Mouse (Mus musculus) right cerebral cortex, postnatal 25 days (tissue): ENCODE measurements around the gene Cpa5.
A peak's percentile ranks its signal among the peaks of the same experiment; 100 is the strongest.

ENCODE experiments used
- DNase-seq: peaks from one replicate; pipeline ENCODE4 v3.0.0; 2022

Gene Cpa5

GRCm38 (mm10) chr6:30610710-30611109 lies at the start of gene Cpa5:
Gene Cpa5, plus strand, starts transcription at chr6:30611010.
- no peak for DNase-seq

- DNase-seq, result no peak
These were observed 48.7 kb upstream of the Cpa5 start for GRCm38 (mm10) chr6:30562132-30562531.

GRCm38 (mm10) chr6:30563575-30563974 lies 47.2 kb upstream of the Cpa5 start:
- no peak for DNase-seq

- no peak for DNase-seq
These were observed 46.8 kb upstream of the Cpa5 start for GRCm38 (mm10) chr6:30564051-30564450.

- no peak for DNase-seq
These were observed 42.7 kb upstream of the Cpa5 start, which contains the start of gene Cpa4 for GRCm38 (mm10) chr6:30568069-30568468. Gene Cpa4, plus strand, starts transcription at chr6:30568369.

GRCm38 (mm10) chr6:30569331-30569730 lies 41.5 kb upstream of the Cpa5 start:
- peak; percentile 64 for DNase-seq

- DNase-seq, result peak; percentile 18
These were observed 40.8 kb upstream of the Cpa5 start for GRCm38 (mm10) chr6:30570012-30570411.

- DNase-seq, result peak; percentile 77
These were observed 38.1 kb upstream of the Cpa5 start for GRCm38 (mm10) chr6:30572456-30573311.

GRCm38 (mm10) chr6:30573380-30573779 lies 37.4 kb upstream of the Cpa5 start:
- no peak for DNase-seq

GRCm38 (mm10) chr6:30574945-30575344 lies 35.9 kb upstream of the Cpa5 start:
- DNase-seq, result no peak

- DNase-seq, result no peak
These were observed 34.2 kb upstream of the Cpa5 start for GRCm38 (mm10) chr6:30576477-30577203.

- no peak for DNase-seq
These were observed 30.6 kb upstream of the Cpa5 start for GRCm38 (mm10) chr6:30579961-30580840.

- DNase-seq, result no peak
These were observed 30.0 kb upstream of the Cpa5 start for GRCm38 (mm10) chr6:30580841-30581176.

GRCm38 (mm10) chr6:30586886-30587442 lies 23.8 kb upstream of the Cpa5 start:
- DNase-seq, result no peak

- DNase-seq, result no peak
These were observed 21.0 kb upstream of the Cpa5 start for GRCm38 (mm10) chr6:30589819-30590218.

GRCm38 (mm10) chr6:30591851-30592404 lies 18.9 kb upstream of the Cpa5 start:
- no peak for DNase-seq

- DNase-seq, result no peak
These were observed 18.3 kb upstream of the Cpa5 start for GRCm38 (mm10) chr6:30592417-30592974.

- no peak for DNase-seq
These were observed 16.4 kb upstream of the Cpa5 start for GRCm38 (mm10) chr6:30594364-30594763.

GRCm38 (mm10) chr6:30596230-30596898 lies 14.4 kb upstream of the Cpa5 start:
- no peak for DNase-seq

GRCm38 (mm10) chr6:30600033-30600432 lies 10.8 kb upstream of the Cpa5 start:
- no peak for DNase-seq

GRCm38 (mm10) chr6:30600995-30601394 lies 9.8 kb upstream of the Cpa5 start:
- DNase-seq, result no peak
